Mouse (Mus musculus): Measurements from ENCODE around the gene Dlec1. TPM values are rescaled to one million over a fixed set of nuclear protein-coding genes. Genes with fewer than 3 reads are reported as not detected.

The Dlec1 gene
- polyA plus RNA-seq, 1 experiment from 2014 or later, result 6.6 TPM

DNA sequence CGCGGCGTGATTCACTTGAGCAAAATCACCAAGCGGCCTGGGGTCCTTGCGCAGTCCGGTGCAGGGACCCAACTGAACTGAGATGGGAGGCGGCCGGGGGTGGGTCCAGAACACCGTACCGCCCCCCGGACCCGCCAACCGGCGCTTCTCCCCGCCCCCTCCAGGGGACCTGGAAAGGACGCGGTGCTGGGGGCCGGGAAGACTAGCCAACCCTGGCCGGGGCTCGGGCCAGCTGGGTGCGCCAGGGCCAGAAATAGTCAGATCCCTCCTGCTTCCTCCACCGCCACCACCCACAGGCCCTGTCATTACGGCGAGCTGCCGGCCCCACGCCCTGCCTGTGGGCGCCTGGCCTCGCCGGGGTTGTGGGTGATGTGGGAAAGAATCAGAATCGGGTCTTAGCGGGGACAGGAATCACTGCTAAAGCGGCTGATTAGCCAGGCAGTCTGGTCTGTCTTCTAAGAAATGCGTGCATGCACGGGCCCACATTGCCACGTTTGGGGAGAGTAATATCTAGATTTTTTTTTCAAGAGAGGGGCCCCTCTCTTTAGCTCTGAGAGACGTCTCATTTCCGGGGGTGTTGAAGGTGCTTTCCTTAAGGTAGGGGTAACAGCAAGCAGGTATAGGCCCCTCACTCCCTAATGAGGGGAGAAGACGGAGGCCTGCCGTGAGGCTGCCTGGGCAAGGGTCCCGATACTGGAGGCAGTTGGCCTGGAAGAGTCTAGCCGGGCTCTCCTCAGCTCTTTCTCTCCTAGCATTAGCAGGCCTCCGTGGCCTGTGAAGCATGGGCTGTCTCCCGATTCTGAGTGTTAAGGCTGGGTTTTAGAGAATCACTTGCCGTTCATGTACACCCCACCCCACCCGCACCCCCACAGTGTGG, 8.6 kb upstream of the Dlec1 start, which contains the start of gene Plcd1:
TSS of gene Plcd1 (minus strand) at position 84 of the 877 bp plus-strand sequence.
- 11% methylated on average over 45 of the region's 45 CpGs for WGBS

DNA sequence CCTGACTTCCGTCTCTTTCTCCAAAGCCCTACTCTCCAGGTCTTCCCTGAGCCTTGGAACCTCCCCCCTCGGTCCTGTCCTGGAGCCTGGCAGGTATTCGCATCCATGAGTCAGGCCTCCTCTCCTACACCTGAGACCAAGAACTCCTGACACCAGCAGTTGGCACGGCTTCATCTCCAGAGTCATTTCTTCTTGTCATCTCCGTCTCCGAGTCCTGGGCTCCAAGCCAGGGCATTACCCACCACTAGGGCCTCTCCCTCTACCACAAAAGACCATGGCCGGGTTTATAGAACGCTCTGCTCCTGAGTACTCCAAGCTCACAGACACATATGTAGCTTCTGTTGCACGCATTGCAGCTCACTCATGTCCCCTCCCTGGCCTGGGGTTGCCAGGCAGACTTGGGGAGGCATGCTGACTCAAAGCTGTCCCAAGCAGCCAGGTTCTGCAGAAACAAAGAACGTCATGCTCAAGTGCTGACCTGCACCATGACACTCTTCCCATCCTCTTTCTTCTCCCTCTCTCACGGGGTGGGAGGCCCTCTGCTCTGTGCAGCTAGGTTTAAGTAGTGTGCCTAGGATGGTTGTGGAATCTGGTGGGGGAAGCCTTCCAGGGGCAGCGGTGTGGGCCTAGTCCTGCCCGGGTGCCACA, 7.7 kb upstream of the Dlec1 start:
- Histone ChIP-seq H3K4me2 (ENCODE audit: low read length) (no peak overlapping the region), H3K36me3 (ENCODE audit: insufficient read depth, low read length) (no peaks in the 10 kb centered on the region), H3K27ac (no peak overlapping the region), H3K27me3 (ENCODE audit: insufficient read depth, low read length) (no peaks in the 10 kb centered on the region), H3K4me1 (replicated peaks; ENCODE audit: insufficient read depth, low read length) (peaks cover 7% of the 10 kb centered on the region), H3K9me3 (replicated peaks; ENCODE audit: low read length) (no peaks in the 10 kb centered on the region), H3K4me3 (replicated peaks; ENCODE audit: low read depth, low read length) (no peak overlapping the region), H3K9ac (ENCODE audit: low read depth, low read length) (no peak overlapping the region)
- DNase-seq (ENCODE audit: low spot score) (no peak), ATAC-seq (replicated peaks; ENCODE audit: low FRiP score, low read depth) (no peak)
- TF ChIP-seq CTCF (IDR thresholded peaks at IDR 0.05; ENCODE audit: low read depth), result no peak
- WGBS, result 78% methylated on average over 13 of the region's 13 CpGs

More for the DNA sequence above, 8.6 kb upstream of the Dlec1 start, which contains the start of gene Plcd1:
- Histone ChIP-seq H3K9me3 (replicated peaks; ENCODE audit: low read length) (no peaks in the 10 kb centered on the region), H3K4me2 (ENCODE audit: low read length) (peak within 1 kb of the TSS; percentile 92), H3K4me1 (replicated peaks; ENCODE audit: insufficient read depth, low read length) (peaks cover 7% of the 10 kb centered on the region), H3K27me3 (ENCODE audit: insufficient read depth, low read length) (no peaks in the 10 kb centered on the region), H3K9ac (ENCODE audit: low read depth, low read length) (peak within 1 kb of the TSS; percentile 75), H3K4me3 (replicated peaks; ENCODE audit: low read depth, low read length) (peak within 1 kb of the TSS; percentile 47), H3K27ac (peak within 1 kb of the TSS; percentile 39), H3K36me3 (ENCODE audit: insufficient read depth, low read length) (no peaks in the 10 kb centered on the region)
- ATAC-seq (replicated peaks; ENCODE audit: low FRiP score, low read depth), result peak; percentile 82
- peak; percentile 19; the same call in 1 of the 2 replicates for TF ChIP-seq CTCF (IDR thresholded peaks at IDR 0.05; ENCODE audit: low read depth)
- DNase-seq (ENCODE audit: low spot score), result peak; percentile 91

- Histone ChIP-seq H3K9ac (ENCODE audit: low read depth, low read length) (no peak overlapping the region), H3K9me3 (replicated peaks; ENCODE audit: low read length) (no peaks in the 10 kb centered on the region), H3K4me1 (replicated peaks; ENCODE audit: insufficient read depth, low read length) (no peaks in the 10 kb centered on the region), H3K27ac (no peak overlapping the region), H3K4me3 (replicated peaks; ENCODE audit: low read depth, low read length) (no peak overlapping the region), H3K4me2 (ENCODE audit: low read length) (no peak overlapping the region), H3K36me3 (ENCODE audit: insufficient read depth, low read length) (no peaks in the 10 kb centered on the region), H3K27me3 (ENCODE audit: insufficient read depth, low read length) (no peaks in the 10 kb centered on the region; the same call in 1 of the 2 replicates)
- 0 out of 2 replicates have a peak, but pooled peaks have one; percentile 34 for ATAC-seq (replicated peaks; ENCODE audit: low FRiP score, low read depth)
- 16% methylated on average over 15 of the region's 15 CpGs for WGBS
- 0 out of 2 replicates have a peak, but pooled peaks have one; percentile 8 for TF ChIP-seq CTCF (IDR thresholded peaks at IDR 0.05; ENCODE audit: low read depth)
- DNase-seq (ENCODE audit: low spot score), result no peak
Measured at GRCm38 (mm10) chr9:119100177-119100898, 1.9 kb upstream of the Dlec1 start.

GRCm38 (mm10) chr9:119102783-119103113, 470 bp downstream of the Dlec1 start:
- Histone ChIP-seq H3K4me3 (replicated peaks; ENCODE audit: low read depth, low read length) (peak overlapping the region; percentile 63), H3K4me1 (replicated peaks; ENCODE audit: insufficient read depth, low read length) (no peaks in the 10 kb centered on the region), H3K27ac (no peak overlapping the region), H3K9me3 (replicated peaks; ENCODE audit: low read length) (no peaks in the 10 kb centered on the region), H3K27me3 (ENCODE audit: insufficient read depth, low read length) (no peaks in the 10 kb centered on the region; the same call in 1 of the 2 replicates), H3K36me3 (ENCODE audit: insufficient read depth, low read length) (no peaks in the 10 kb centered on the region), H3K4me2 (ENCODE audit: low read length) (peak overlapping the region; percentile 88), H3K9ac (ENCODE audit: low read depth, low read length) (peak overlapping the region; percentile 42; the same call in 1 of the 2 replicates)
- ATAC-seq (replicated peaks; ENCODE audit: low FRiP score, low read depth) (no peak), DNase-seq (ENCODE audit: low spot score) (no peak)
- no peak for TF ChIP-seq CTCF (IDR thresholded peaks at IDR 0.05; ENCODE audit: low read depth)
- 2% methylated on average over 19 of the region's 19 CpGs for WGBS

DNA sequence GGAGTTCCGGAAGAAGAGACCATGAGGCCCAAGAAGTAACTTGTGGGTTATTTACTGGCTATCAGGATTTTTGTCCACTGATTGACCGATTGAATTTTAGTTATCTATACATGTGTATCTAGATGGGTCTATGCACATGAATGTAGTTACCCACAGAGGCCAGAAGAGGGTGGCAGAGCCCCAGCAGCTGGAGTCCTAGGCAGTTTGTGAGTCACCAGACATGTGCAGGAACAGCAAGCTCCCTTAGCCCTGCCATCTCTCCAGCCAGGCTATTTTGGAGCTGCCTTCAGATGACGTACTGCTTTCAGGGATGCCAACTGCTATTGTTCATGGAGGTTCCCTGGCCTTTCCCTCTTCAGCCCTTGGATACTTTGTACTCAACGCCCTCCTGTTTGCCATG, 5.3 kb downstream of the Dlec1 start:
- Histone ChIP-seq H3K36me3 (ENCODE audit: insufficient read depth, low read length) (no peaks in the 10 kb centered on the region), H3K4me1 (replicated peaks; ENCODE audit: insufficient read depth, low read length) (0 out of 2 replicates have a peak, but pooled peaks cover 5% of the 10 kb centered on the region), H3K9ac (ENCODE audit: low read depth, low read length) (no peak overlapping the region), H3K27me3 (ENCODE audit: insufficient read depth, low read length) (no peaks in the 10 kb centered on the region; the same call in 1 of the 2 replicates), H3K27ac (no peak overlapping the region), H3K4me3 (replicated peaks; ENCODE audit: low read depth, low read length) (no peak overlapping the region), H3K9me3 (replicated peaks; ENCODE audit: low read length) (no peaks in the 10 kb centered on the region), H3K4me2 (ENCODE audit: low read length) (no peak overlapping the region)
- no peak for ATAC-seq (replicated peaks; ENCODE audit: low FRiP score, low read depth)
- TF ChIP-seq CTCF (IDR thresholded peaks at IDR 0.05; ENCODE audit: low read depth), result peak; percentile 76
- peak; percentile 57 for DNase-seq (ENCODE audit: low spot score)
- 84% methylated on average over 4 of the region's 4 CpGs for WGBS
